Mouse (Mus musculus): ENCODE results near the gene Atpaf2. TPM values are rescaled to one million over a fixed set of nuclear protein-coding genes. Genes with fewer than 3 reads are reported as not detected.

Gene Atpaf2
- polyA plus RNA-seq, 1 experiment from 2014 or later: 41.7 TPM

DNA sequence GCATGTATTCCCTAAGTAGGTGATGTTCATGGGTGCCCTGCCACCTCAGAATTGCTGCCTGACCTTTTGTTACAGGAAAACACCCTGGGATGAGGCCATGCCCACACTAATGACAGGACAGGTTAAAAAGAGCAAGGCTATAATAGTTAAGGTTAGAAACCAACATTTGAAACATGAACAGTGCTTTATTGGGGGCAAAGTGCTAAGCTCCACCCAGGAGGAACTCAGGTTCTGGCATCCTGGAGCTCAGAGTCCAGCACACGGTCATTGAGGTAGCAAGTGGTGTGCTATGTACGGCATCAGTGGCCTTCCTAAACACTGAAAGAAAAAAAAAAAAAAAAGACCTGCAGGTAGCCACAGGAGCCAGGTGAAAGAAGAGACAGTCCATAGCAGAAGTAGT, 30.3 kb downstream of the Atpaf2 start:
- Histone ChIP-seq H3K9me3 (no peaks in the 10 kb centered on the region), H3K4me1 (peaks cover 18% of the 10 kb centered on the region), H3K4me3 (replicated peaks) (no peak overlapping the region), H3K36me3 (replicated peaks) (no peaks in the 10 kb centered on the region), H3K4me2 (no peak overlapping the region), H3K27me3 (0 out of 2 replicates have a peak, but pooled peaks cover 3% of the 10 kb centered on the region), H3K27ac (no peak overlapping the region), H3K9ac (no peak overlapping the region)
- WGBS: 97% methylated on average over 2 of the region's 2 CpGs
- no peak for ATAC-seq (ENCODE audit: low FRiP score)

DNA sequence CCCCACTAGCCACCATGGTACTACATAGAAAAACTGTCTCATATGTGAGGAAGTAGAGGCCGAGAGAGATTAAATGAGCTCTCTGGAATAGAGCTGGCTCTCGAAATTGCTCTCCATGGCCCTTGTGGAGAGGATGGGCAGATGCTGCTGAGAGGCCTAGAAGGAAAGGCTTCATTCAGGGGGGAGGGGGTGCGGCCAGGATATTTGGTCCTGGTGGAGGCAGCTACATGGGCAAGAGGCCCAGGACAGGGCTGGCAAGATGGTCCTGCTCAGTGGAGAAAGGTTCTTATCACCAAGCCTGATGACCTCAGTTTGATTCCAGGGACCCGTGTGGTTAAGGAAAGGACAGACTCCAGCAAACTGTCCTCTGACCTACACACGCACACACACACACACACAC, 32.3 kb downstream of the Atpaf2 start:
- Histone ChIP-seq H3K36me3 (replicated peaks) (no peaks in the 10 kb centered on the region), H3K9ac (no peak overlapping the region), H3K4me2 (no peak overlapping the region), H3K4me1 (peaks cover 18% of the 10 kb centered on the region), H3K4me3 (replicated peaks) (no peak overlapping the region), H3K9me3 (no peaks in the 10 kb centered on the region), H3K27ac (no peak overlapping the region; the same call in 1 of the 2 replicates), H3K27me3 (0 out of 2 replicates have a peak, but pooled peaks cover 3% of the 10 kb centered on the region)
- WGBS: 80% methylated on average over 5 of the region's 5 CpGs
- no peak for ATAC-seq (ENCODE audit: low FRiP score)

DNA sequence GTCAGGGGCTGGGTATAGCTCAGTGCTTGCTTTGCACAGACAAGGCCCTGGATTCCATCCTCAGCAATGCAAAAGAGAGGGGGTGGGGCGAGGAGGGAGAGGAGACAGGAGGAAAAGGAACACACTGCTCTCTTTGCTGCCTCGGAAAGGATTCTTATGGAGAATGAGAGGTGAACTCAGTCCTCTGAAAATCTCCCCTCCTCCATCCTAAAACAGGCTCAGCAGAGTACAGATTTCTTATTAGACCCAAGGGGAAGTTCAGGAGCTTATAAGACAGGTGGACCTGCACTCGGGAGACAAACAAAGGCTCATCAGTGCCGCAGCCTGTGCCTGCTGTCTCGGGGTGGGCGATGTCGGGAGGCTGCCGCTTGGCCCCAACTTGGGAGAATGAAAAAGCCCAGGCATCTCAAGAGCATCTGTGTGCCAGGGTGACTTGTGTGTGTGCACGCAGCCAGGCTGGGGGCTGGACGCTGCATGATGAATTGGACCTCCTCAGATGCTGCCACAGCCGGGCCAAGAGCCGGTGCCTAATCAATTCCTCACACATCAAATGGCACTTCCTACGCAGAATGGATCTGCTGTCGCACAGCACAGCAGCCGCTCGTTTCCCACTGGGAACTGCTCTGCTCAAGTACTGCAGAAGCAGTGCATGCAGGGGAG, 33.4 kb downstream of the Atpaf2 start:
- Histone ChIP-seq H3K27me3 (0 out of 2 replicates have a peak, but pooled peaks cover 3% of the 10 kb centered on the region), H3K36me3 (replicated peaks) (no peaks in the 10 kb centered on the region), H3K4me3 (replicated peaks) (peak overlapping the region; percentile 24), H3K4me1 (peaks cover 18% of the 10 kb centered on the region), H3K9me3 (no peaks in the 10 kb centered on the region), H3K9ac (peak overlapping the region; percentile 44), H3K4me2 (peak overlapping the region; percentile 50), H3K27ac (peak overlapping the region; percentile 80)
- ATAC-seq (ENCODE audit: low FRiP score): peak; percentile 57; the same call in 1 of the 2 replicates
- 4% methylated on average over 16 of the region's 16 CpGs for WGBS

DNA sequence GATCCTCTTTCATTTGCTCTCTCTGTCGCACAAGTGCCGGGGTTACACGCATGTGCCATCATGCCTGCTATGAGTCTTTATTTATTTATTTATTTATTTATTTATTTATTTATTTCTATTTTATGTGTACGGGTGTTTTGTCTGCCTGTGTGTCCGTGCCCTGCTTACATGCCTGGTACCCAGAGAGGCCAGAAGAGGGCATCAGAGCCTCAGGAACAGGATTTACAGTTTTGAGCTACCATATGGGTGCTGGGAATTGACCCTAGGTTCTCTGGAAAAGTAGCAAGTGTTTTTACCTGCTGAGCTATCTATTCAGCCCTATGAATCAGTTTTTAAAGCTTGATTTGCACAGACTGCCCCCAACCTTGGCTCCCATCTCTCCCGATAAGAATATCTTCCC, 34.7 kb downstream of the Atpaf2 start:
- H3K9me3 ChIP-seq: no peaks in the 10 kb centered on the region
- no peak overlapping the region for H3K4me2 ChIP-seq
- H3K27me3 ChIP-seq: 0 out of 2 replicates have a peak, but pooled peaks cover 3% of the 10 kb centered on the region
- H3K27ac ChIP-seq: no peak overlapping the region
- H3K4me3 ChIP-seq (replicated peaks): no peak overlapping the region
- no peak overlapping the region for H3K9ac ChIP-seq
- H3K36me3 ChIP-seq (replicated peaks): no peaks in the 10 kb centered on the region
- H3K4me1 ChIP-seq: peaks cover 18% of the 10 kb centered on the region
- ATAC-seq (ENCODE audit: low FRiP score): no peak
- WGBS: 85% methylated on average over 6 of the region's 6 CpGs

DNA sequence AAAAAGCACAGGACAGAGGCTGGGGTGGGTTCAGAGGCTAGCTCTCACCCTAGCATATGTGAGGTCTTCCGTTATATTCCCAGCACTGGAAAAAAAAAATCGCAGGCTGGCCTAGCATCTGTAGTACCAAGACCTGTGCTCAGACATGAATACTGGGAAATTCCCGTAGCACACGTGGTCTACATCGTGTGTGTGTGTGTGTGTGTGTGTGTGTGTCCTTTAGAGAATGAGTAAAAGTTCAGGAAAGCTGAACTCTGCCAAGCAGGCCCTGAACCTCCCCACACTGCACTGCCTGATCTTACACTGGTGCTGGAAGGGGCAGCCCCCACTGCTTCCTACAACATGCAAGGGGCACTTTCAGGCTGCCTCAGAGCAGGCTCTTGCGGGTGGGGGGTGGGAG, 43.8 kb downstream of the Atpaf2 start:
- no peaks in the 10 kb centered on the region for H3K36me3 ChIP-seq (replicated peaks)
- no peak overlapping the region for H3K9ac ChIP-seq
- 0 out of 2 replicates have a peak, but pooled peaks cover 3% of the 10 kb centered on the region for H3K27me3 ChIP-seq
- no peak overlapping the region for H3K27ac ChIP-seq
- no peak overlapping the region for H3K4me3 ChIP-seq (replicated peaks)
- no peak overlapping the region for H3K4me2 ChIP-seq
- H3K9me3 ChIP-seq: no peaks in the 10 kb centered on the region
- no peaks in the 10 kb centered on the region for H3K4me1 ChIP-seq
- WGBS: 85% methylated on average over 6 of the region's 6 CpGs
- no peak for ATAC-seq (ENCODE audit: low FRiP score)

DNA sequence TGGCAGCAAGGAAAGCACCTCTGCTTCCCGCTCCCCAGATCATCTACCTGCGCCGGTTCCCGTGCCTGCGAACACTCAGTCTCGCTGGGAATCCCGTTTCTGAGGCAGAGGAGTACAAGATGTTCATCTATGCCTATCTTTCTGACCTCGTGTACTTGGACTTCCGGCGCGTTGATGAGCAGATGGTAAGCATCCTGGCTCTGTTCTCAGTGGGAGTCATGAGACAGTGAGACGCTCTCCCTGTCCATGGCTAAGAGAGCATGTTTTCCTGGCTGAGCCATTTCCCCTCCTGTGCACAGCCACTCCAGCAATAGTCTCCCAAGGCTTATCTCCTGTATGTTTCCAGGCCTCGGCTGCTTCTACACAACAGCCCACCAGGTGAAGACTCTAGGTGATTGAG, 47.8 kb downstream of the Atpaf2 start:
- H3K27ac ChIP-seq: no peak overlapping the region
- 0 out of 2 replicates have a peak, but pooled peaks cover 3% of the 10 kb centered on the region for H3K27me3 ChIP-seq
- H3K4me1 ChIP-seq: peaks cover 9% of the 10 kb centered on the region; the same call in 1 of the 2 replicates
- ATAC-seq (ENCODE audit: low FRiP score): no peak
- 93% methylated on average over 13 of the region's 13 CpGs for WGBS
- no peak overlapping the region for H3K9ac ChIP-seq
- H3K9me3 ChIP-seq: no peaks in the 10 kb centered on the region
- no peak overlapping the region for H3K4me3 ChIP-seq (replicated peaks)
- H3K4me2 ChIP-seq: no peak overlapping the region
- no peaks in the 10 kb centered on the region for H3K36me3 ChIP-seq (replicated peaks)

DNA sequence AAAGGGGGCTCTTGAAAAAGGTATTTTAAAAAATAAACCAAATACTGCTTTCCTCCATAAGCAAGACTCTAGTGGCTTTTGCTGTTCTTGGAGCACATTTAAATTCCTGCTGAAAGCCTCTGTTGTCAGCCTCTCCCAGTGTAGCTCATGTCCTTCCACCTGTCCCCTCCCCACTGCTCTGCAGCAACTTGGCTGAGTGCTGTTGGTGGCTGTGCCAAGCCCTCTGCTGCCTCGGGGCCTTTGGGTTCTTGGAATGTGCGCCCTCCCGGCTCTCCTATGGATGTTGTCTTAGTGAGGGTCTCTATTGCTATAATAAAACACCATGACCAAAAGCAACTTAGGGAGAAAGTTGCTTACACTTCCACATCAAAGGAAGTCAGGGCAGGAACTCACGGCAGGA, 48.8 kb downstream of the Atpaf2 start:
- 76% methylated on average over 4 of the region's 4 CpGs for WGBS
- Histone ChIP-seq H3K9me3 (no peaks in the 10 kb centered on the region), H3K4me2 (no peak overlapping the region), H3K9ac (no peak overlapping the region), H3K4me1 (peaks cover 9% of the 10 kb centered on the region; the same call in 1 of the 2 replicates), H3K27ac (no peak overlapping the region), H3K36me3 (replicated peaks) (no peaks in the 10 kb centered on the region), H3K27me3 (0 out of 2 replicates have a peak, but pooled peaks cover 3% of the 10 kb centered on the region), H3K4me3 (replicated peaks) (no peak overlapping the region)
- no peak for ATAC-seq (ENCODE audit: low FRiP score)

DNA sequence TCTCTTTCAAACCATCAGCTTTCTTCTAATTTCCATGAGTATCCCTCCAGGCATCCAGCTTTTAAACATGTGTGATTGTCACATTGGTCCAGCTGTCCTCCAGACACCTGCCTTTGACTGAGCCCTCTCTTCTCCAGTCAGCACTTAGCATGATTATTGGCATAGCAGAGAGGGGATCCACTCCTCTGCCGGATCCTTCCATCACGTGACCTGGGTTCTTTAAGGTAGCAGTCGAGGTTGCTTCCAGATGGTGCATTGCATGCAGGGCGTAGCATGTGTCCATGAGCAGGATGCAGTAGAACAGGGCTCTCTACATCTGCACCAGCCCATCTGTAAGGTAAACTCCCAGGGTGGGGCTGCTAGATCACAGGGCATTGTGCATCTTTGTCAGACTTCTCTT, 49.3 kb downstream of the Atpaf2 start:
- H3K4me1 ChIP-seq: peaks cover 9% of the 10 kb centered on the region; the same call in 1 of the 2 replicates
- no peak overlapping the region for H3K4me3 ChIP-seq (replicated peaks)
- H3K27me3 ChIP-seq: 0 out of 2 replicates have a peak, but pooled peaks cover 3% of the 10 kb centered on the region
- H3K9me3 ChIP-seq: no peaks in the 10 kb centered on the region
- H3K36me3 ChIP-seq (replicated peaks): no peaks in the 10 kb centered on the region
- no peak for ATAC-seq (ENCODE audit: low FRiP score)
- H3K27ac ChIP-seq: no peak overlapping the region
- no peak overlapping the region for H3K9ac ChIP-seq
- H3K4me2 ChIP-seq: no peak overlapping the region
- WGBS: 85% methylated on average over 4 of the region's 4 CpGs

DNA sequence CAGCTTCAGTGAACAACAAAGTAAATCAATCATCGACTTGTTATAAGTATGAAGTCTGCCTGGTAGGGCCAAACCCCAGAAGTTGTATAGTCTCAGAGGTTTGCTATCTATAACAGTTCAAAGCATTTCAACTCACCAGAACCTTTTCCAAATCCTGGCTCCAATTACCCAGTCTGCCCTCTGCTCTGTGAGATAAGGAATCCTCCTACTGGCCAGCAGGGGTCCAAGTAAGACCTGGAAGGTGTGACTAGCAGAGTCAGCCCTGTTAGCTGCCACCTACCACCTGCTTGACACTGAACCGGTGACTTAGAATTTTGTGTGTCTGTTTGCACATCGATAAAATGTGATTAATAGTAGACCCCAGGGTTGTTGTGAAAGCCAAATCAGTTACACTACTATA, 51.0 kb downstream of the Atpaf2 start:
- H3K4me3 ChIP-seq (replicated peaks): no peak overlapping the region
- H3K9me3 ChIP-seq: no peaks in the 10 kb centered on the region
- peaks cover 9% of the 10 kb centered on the region; the same call in 1 of the 2 replicates for H3K4me1 ChIP-seq
- H3K27ac ChIP-seq: no peak overlapping the region
- no peak overlapping the region for H3K4me2 ChIP-seq
- no peaks in the 10 kb centered on the region for H3K36me3 ChIP-seq (replicated peaks)
- 86% methylated on average over 3 of the region's 3 CpGs for whole genome bisulfite sequencing
- no peak for ATAC-seq (ENCODE audit: low FRiP score)
- 0 out of 2 replicates have a peak, but pooled peaks cover 3% of the 10 kb centered on the region for H3K27me3 ChIP-seq
- H3K9ac ChIP-seq: no peak overlapping the region

DNA sequence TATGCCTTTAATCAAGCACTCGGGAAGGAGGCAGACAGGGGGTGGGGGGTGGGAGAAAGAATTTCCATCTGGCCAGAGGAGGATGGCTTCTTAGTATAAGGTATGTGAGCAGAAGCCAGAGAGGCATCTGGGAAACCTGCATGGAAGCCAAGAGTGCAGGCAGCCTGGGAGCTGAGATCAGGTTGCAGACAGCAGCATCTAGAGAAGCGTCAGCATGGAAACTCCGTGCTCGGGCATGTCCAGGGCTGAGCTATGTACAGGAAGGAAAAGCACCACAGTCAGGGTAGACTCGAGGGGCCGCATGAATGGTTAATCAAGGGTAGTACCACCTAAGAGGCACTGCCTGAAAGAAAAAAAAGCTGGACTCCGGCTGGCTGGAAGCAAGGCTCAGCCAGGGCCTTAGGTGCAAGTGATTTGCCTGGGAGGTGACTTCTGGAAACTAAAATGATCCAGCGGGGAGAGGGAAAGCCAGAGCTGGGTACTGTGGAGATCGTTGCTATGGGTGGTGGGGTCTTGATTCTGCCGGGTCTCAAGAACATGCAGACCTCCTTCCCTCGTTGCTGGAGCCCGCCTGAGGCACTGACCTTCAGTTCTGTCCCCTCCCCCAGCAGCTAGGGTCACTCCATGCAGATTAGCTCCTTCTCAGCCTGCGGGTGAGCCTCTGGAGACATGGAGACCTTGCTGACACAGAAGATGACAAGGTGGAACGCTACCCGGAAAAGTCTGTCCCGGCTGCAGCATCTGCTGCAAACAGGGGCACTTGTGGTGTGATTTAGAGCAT, 51.8 kb downstream of the Atpaf2 start:
- no peaks in the 10 kb centered on the region for H3K9me3 ChIP-seq
- H3K27me3 ChIP-seq: 0 out of 2 replicates have a peak, but pooled peaks cover 3% of the 10 kb centered on the region
- H3K4me1 ChIP-seq: peaks cover 9% of the 10 kb centered on the region; the same call in 1 of the 2 replicates
- no peak overlapping the region for H3K4me2 ChIP-seq
- 48% methylated on average over 16 of the region's 16 CpGs for WGBS
- no peaks in the 10 kb centered on the region for H3K36me3 ChIP-seq (replicated peaks)
- no peak overlapping the region for H3K9ac ChIP-seq
- no peak for ATAC-seq (ENCODE audit: low FRiP score)
- no peak overlapping the region for H3K4me3 ChIP-seq (replicated peaks)
- 0 out of 2 replicates have a peak overlapping the region, but pooled peaks have one; percentile 13 for H3K27ac ChIP-seq

DNA sequence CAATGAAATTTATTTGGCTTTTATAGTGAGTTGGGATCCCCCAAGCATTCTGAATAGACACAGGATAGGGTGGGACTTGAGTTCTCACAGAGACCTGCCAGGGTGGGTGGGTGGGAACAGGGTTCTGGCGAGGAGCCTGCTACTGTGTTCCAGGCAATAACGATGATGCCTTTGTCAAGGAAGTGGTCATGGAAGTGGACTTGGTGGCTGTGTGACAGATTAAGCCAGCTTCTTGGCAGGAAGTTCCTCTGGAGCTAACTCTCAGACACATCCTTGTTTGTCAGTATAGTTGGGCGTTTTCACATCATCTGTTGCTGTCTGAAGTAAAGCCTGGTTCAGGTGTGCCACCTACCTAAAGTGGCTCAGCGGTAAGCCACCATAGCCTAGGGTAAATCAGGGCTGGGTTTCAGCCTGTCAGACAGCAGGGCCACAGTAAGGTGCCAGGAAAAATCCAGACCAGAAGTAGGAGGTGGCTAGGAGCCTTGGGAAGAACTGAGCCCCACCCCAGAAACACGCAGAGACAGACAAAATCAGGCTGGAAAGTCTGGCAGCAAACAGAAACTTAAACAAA, 57.5 kb downstream of the Atpaf2 start:
- no peak overlapping the region for H3K9ac ChIP-seq
- no peak overlapping the region for H3K27ac ChIP-seq
- H3K27me3 ChIP-seq: no peaks in the 10 kb centered on the region
- H3K9me3 ChIP-seq: no peaks in the 10 kb centered on the region
- H3K36me3 ChIP-seq (replicated peaks): no peaks in the 10 kb centered on the region
- H3K4me1 ChIP-seq: no peaks in the 10 kb centered on the region
- ATAC-seq (ENCODE audit: low FRiP score): no peak
- no peak overlapping the region for H3K4me3 ChIP-seq (replicated peaks)
- no peak overlapping the region for H3K4me2 ChIP-seq
- WGBS: 81% methylated on average over 5 of the region's 5 CpGs

DNA sequence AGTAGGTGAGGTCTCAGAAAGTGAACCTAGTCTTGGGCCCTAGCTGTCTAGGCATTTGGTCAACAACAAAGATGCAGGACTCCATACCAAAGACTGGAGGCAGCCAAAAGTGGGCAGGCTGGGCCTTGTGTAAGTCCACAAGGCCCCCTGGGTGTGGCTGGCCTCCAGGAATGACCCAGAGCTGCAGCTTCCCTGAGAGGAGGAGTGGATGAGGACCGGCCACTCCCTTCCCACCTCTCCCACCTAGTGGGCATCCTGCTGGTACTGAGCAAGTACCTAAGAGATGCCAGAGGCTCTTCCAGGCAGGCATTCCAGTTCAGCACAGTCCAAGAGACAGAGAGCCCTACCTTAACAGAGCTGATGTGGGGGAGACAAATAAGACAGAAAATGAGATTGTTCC, 58.3 kb downstream of the Atpaf2 start:
- Histone ChIP-seq H3K4me3 (replicated peaks) (no peak overlapping the region), H3K4me1 (no peaks in the 10 kb centered on the region), H3K27me3 (no peaks in the 10 kb centered on the region), H3K4me2 (no peak overlapping the region), H3K27ac (no peak overlapping the region), H3K9me3 (no peaks in the 10 kb centered on the region), H3K9ac (no peak overlapping the region), H3K36me3 (replicated peaks) (no peaks in the 10 kb centered on the region)
- ATAC-seq (ENCODE audit: low FRiP score): no peak
- WGBS: 81% methylated on average over 1 of the region's 1 CpGs

Data from forebrain, embryonic 12.5 days (tissue).